Mouse (Mus musculus) olfactory bulb, adult 2 months (tissue): ENCODE results near the gene Mroh8.

Experiments
- CTCF ChIP-seq: fragments of 200-500 bp; IDR thresholded peaks from 2 replicates; pipeline ENCODE4 v1.5.1; 2012; ENCODE audit warnings: low read depth, mild to moderate bottlenecking, low read length, moderate library complexity; ENCODE audit not compliant: insufficient read depth
- POLR2A ChIP-seq: fragments of 200-500 bp; IDR thresholded peaks from 2 replicates; pipeline ENCODE4 v1.6.1; 2012; ENCODE audit warnings: mild to moderate bottlenecking, low read depth, low read length, moderate library complexity; ENCODE audit not compliant: insufficient read depth

- TF ChIP-seq POLR2A (no peak), CTCF (no peak)
Measured at GRCm38 (mm10) chr2:157320886-157321285, 41.5 kb upstream of the Mroh8 start.
